Mouse (Mus musculus): ENCODE data around the gene Cfap44. TPM values are rescaled to one million over a fixed set of nuclear protein-coding genes. Genes with fewer than 3 reads are reported as not detected.

Gene Cfap44
- polyA plus RNA-seq, 1 experiment from 2014 or later = 8.3 TPM

DNA sequence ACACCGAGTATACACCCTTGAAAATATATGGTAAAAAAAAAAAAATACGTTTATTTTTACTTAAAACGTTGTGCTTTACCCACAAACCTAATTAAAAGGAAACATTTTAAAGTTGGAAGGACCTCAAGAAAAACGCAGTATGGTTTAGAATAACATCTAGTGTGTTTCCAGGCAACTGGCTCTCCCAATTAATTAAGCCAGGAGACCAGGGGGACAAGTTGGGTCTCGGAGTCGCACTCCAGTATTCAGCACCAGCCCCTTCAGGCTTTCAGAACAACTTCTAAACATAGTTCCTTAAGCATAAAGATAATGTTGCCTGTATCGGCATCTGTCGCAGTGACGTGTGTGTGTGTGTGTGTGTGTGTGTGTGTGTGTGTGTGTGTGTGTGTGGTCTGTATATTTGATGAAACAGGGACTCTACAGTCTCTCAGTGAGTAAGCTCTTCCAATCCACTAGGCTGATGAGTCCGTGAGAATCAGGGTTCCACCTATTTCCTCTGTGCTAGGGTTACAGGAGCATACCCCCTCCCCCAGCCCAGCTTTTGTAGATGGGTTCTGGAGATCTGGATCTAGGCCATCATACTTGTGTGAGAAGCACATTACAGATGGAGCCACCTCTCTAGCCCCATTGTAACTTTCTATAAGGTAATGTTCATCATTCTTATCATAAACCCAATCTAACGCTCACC lies 132.8 kb downstream of the Cfap44 start:
- WGBS = 42% methylated on average over 11 of the region's 11 CpGs
- Histone ChIP-seq H3K27ac (peak overlapping the region; percentile 35; the same call in 1 of the 2 replicates), H3K27me3 (no peaks in the 10 kb centered on the region), H3K4me2 (replicated peaks) (no peak overlapping the region; the same call in 1 of the 2 replicates), H3K9ac (peak overlapping the region; percentile 3; the same call in 1 of the 2 replicates), H3K9me3 (replicated peaks) (no peaks in the 10 kb centered on the region), H3K4me3 (no peak overlapping the region), H3K36me3 (peaks cover 3% of the 10 kb centered on the region; the same call in 1 of the 2 replicates), H3K4me1 (peaks cover 55% of the 10 kb centered on the region)
- no peak for ATAC-seq (ENCODE audit: low FRiP score)

DNA sequence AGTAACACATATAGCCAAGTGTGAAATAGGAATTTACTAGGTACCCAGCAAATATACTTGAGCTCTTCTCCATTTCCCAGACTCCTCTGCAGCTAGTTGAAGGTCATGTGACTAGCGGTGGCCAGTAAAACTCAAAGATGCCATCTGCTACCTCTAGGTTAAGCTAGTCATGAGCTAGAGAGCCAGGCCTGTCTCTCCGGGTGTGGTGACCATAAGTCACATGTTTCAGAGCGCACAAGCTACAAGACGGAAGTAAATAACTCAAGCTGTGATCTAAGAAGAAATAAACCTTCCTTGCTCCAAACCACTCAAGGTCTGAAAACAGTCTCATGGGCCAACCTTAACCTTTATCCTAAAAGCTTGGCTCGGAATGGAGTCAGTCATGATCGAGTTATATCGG lies 134.4 kb downstream of the Cfap44 start:
- no peak overlapping the region for H3K4me3 ChIP-seq
- no peaks in the 10 kb centered on the region for H3K27me3 ChIP-seq
- H3K9ac ChIP-seq = no peak overlapping the region
- H3K27ac ChIP-seq = peak overlapping the region; percentile 91
- H3K36me3 ChIP-seq = peaks cover 5% of the 10 kb centered on the region; the same call in 1 of the 2 replicates
- no peak overlapping the region; the same call in 1 of the 2 replicates for H3K4me2 ChIP-seq (replicated peaks)
- 86% methylated on average over 7 of the region's 7 CpGs for WGBS
- no peak for ATAC-seq (ENCODE audit: low FRiP score)
- H3K4me1 ChIP-seq = peaks cover 69% of the 10 kb centered on the region
- no peaks in the 10 kb centered on the region for H3K9me3 ChIP-seq (replicated peaks)

DNA sequence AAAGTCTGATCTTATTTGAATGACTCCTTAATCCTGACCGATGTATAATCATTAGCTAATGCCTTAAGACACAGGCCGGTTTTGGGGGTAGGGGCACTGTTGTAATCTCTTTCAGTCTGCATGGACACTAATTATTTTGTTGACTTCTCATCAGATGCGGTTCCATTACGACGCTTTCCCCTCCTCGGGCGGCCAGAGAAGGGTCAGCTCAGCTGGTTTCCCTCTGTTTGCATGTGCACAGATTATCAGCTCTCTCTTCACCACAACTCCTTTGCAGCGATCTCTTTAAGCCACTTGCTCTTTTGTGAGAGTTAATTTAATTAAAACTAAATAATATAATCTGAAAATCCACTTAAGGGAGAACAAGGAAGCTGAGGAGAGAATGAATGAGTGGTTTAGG lies 135.1 kb downstream of the Cfap44 start:
- 22% methylated on average over 8 of the region's 8 CpGs for WGBS
- no peak overlapping the region for H3K4me3 ChIP-seq
- no peak for ATAC-seq (ENCODE audit: low FRiP score)
- no peaks in the 10 kb centered on the region for H3K9me3 ChIP-seq (replicated peaks)
- no peaks in the 10 kb centered on the region for H3K27me3 ChIP-seq
- peaks cover 77% of the 10 kb centered on the region for H3K4me1 ChIP-seq
- 0 out of 2 replicates have a peak overlapping the region, but pooled peaks have one; percentile 39 for H3K9ac ChIP-seq
- H3K36me3 ChIP-seq = peaks cover 5% of the 10 kb centered on the region; the same call in 1 of the 2 replicates
- H3K4me2 ChIP-seq (replicated peaks) = peak overlapping the region; percentile 47
- peak overlapping the region; percentile 91 for H3K27ac ChIP-seq

- peak overlapping the region; percentile 91 for H3K27ac ChIP-seq
- peak overlapping the region; percentile 22; the same call in 1 of the 2 replicates for H3K4me3 ChIP-seq
- peaks cover 5% of the 10 kb centered on the region; the same call in 1 of the 2 replicates for H3K36me3 ChIP-seq
- peak; percentile 44 for ATAC-seq (ENCODE audit: low FRiP score)
- 7% methylated on average over 9 of the region's 9 CpGs for WGBS
- H3K4me1 ChIP-seq = peaks cover 80% of the 10 kb centered on the region
- H3K27me3 ChIP-seq = no peaks in the 10 kb centered on the region
- no peaks in the 10 kb centered on the region for H3K9me3 ChIP-seq (replicated peaks)
- H3K9ac ChIP-seq = peak overlapping the region; percentile 39; the same call in 1 of the 2 replicates
- peak overlapping the region; percentile 47 for H3K4me2 ChIP-seq (replicated peaks)
Observed at GRCm38 (mm10) chr16:44530191-44530590, 135.6 kb downstream of the Cfap44 start.

- no peaks in the 10 kb centered on the region for H3K9me3 ChIP-seq (replicated peaks)
- H3K4me1 ChIP-seq = peaks cover 85% of the 10 kb centered on the region
- peak overlapping the region; percentile 39; the same call in 1 of the 2 replicates for H3K9ac ChIP-seq
- peak; percentile 95 for ATAC-seq (ENCODE audit: low FRiP score)
- whole genome bisulfite sequencing = 2% methylated on average over 7 of the region's 7 CpGs
- peak overlapping the region; percentile 91 for H3K27ac ChIP-seq
- H3K4me3 ChIP-seq = peak overlapping the region; percentile 22
- H3K27me3 ChIP-seq = no peaks in the 10 kb centered on the region
- H3K36me3 ChIP-seq = peaks cover 5% of the 10 kb centered on the region; the same call in 1 of the 2 replicates
- H3K4me2 ChIP-seq (replicated peaks) = peak overlapping the region; percentile 47
Observed at GRCm38 (mm10) chr16:44530829-44531228, 136.2 kb downstream of the Cfap44 start.

DNA sequence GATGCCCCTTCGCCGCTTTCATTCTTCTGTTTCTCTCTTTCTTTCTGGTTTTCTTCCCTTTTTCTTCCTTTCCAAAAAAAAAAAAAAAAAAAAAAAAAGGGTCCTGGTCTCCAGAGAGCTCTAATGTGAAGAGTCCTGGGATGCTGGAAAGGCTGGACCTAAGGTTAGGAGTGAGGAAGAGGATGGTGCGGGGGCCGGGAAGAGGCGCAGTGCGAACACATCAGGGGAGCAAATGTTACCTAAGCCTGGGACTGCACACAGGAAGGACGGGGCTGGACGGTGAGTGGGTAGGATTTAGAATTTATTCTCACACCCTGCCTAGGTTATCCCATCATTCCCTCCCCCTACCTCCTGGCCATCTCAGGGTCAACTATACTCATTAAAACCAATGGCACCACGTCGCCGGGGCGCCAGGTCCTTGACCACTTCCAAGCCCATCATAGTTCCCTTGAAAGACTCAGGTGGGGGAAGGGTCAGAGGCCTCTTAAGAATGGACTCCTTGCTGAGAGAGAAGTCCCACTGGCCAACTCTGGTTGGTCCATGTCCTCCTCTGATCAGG lies 136.7 kb downstream of the Cfap44 start:
- ATAC-seq (ENCODE audit: low FRiP score) = peak; percentile 42
- Histone ChIP-seq H3K9ac (peak overlapping the region; percentile 39; the same call in 1 of the 2 replicates), H3K4me1 (peaks cover 86% of the 10 kb centered on the region), H3K27me3 (no peaks in the 10 kb centered on the region), H3K27ac (peak overlapping the region; percentile 91), H3K4me2 (replicated peaks) (peak overlapping the region; percentile 47), H3K9me3 (replicated peaks) (no peaks in the 10 kb centered on the region), H3K36me3 (peaks cover 5% of the 10 kb centered on the region; the same call in 1 of the 2 replicates), H3K4me3 (peak overlapping the region; percentile 22)
- 5% methylated on average over 12 of the region's 12 CpGs for WGBS

Other genes starting within 250 kb of the Cfap44 start
- 3.5 and 4.3 TPM in 2 replicates for gene Usf3, start 221.6 kb upstream of the Cfap44 start, polyA plus RNA-seq (2016; fragmentation: Nextera tagmentation; extraction: Ambion mirVana)
- 0.42 and 0.71 TPM in 2 replicates for gene Sidt1, start 61.6 kb upstream of the Cfap44 start, polyA plus RNA-seq (2016; fragmentation: Nextera tagmentation; extraction: Ambion mirVana)
- gene Spice1, start 47.7 kb upstream of the Cfap44 start, polyA plus RNA-seq (2016; fragmentation: Nextera tagmentation; extraction: Ambion mirVana) = 25.5 and 27.0 TPM in 2 replicates
- gene Boc, start 164.1 kb downstream of the Cfap44 start, polyA plus RNA-seq (2016; fragmentation: Nextera tagmentation; extraction: Ambion mirVana) = 35.5 and 37.5 TPM in 2 replicates

Measured in hindbrain, embryonic 12.5 days (tissue).